Mouse (Mus musculus) heart, postnatal 10 days (tissue): ENCODE data around the gene Slc23a2. TPM values are rescaled to one million over a fixed set of nuclear protein-coding genes. Genes with fewer than 3 reads are reported as not detected.

Source experiments
- total RNA-seq, 2 experiments: library from RNA; stranded (reverse); gene quantifications; 2 replicates each; pipeline ENCODE4 v1.2.3; 2021

The Slc23a2 gene
- total RNA-seq, 2 experiments from 2014 or later: 18.7 to 22.6 TPM

Other genes with a start within 250 kb of the Slc23a2 start
- 100 to 1,000 TPM in 1 of 2 experiments, 10 to 100 TPM in 1; 83.6 to 102 TPM for gene Prnp, start 235.2 kb downstream of the Slc23a2 start, total RNA-seq
- 1 to 10 TPM; 1.4 to 6.6 TPM for gene Prn, start 235.2 kb downstream of the Slc23a2 start, total RNA-seq
- 10 to 100 TPM; 16.1 to 26.7 TPM for gene Prnd, start 194.2 kb downstream of the Slc23a2 start, total RNA-seq
- 10 to 100 TPM; 16.2 TPM for gene Rassf2, start 114.8 kb downstream of the Slc23a2 start, total RNA-seq
- 10 to 100 TPM; 22.1 to 25.7 TPM for gene Tmem230, start 102.7 kb upstream of the Slc23a2 start, total RNA-seq
- gene Pcna, start 108.2 kb upstream of the Slc23a2 start, total RNA-seq: 10 to 100 TPM; 78.2 to 87.8 TPM
- gene Cds2, start 118.0 kb upstream of the Slc23a2 start, total RNA-seq: 10 to 100 TPM; 82.3 to 85.3 TPM
- under 1 TPM in 1 of 2 experiments, not detected in 1; 0.15 TPM for gene Prokr2, start 240.3 kb upstream of the Slc23a2 start, total RNA-seq